Mouse (Mus musculus) right cerebral cortex, postnatal 10 days (tissue): Measurements from ENCODE around the gene Gpr156.
A peak's percentile ranks its signal among the peaks of the same experiment; 100 is the strongest.
"Not testable (repeated sequence)": the region's sequence is repeated elsewhere in the genome, so short reads cannot be mapped to it uniquely, and the experiment has no call there.

Experiments used
- DNase-seq, 2 experiments: peaks; one replicate each; pipeline ENCODE4 v3.0.0; 2021; ENCODE audit warnings: low spot score in 2 of 2

The Gpr156 gene

DNA sequence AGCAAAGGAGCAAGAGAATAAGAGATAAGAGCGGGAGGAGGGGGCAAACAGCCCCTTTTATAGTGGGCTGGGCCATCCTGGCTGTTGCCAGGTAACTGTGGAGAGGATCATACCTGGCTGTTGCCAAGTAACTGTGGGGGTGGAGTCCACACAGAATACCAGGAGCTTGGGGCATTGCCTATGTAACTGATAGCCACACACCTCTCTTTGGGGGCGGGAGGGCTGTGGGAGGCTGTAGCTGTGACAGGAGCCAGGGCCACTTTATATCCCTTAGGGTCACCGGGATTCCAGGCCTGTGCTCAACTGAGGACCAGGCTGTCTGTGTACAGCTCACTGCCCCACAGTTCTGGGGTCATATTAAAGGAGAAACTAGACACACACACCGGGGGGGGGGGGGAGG lies 40.5 kb downstream of the Gpr156 start:
- DNase-seq: no peak

DNA sequence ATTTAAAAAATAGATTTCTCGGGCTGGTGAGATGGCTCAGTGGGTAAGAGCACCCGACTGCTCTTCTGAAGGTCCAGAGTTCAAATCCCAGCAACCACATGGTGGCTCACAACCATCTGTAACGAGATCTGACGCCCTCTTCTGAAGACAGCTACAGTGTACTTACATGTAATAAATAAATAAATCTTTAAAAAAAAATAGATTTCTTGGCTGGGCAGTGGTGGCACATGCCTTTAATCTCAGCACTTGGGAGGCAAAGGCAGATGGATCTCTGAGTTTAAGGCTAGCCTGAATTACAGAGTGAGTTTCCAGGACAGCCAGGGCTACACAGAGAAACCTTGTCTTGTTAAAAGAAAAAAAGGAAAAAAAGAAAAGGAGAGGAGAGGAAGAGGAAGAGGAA lies 46.4 kb downstream of the Gpr156 start:
- not testable (repeated sequence) for DNase-seq

DNA sequence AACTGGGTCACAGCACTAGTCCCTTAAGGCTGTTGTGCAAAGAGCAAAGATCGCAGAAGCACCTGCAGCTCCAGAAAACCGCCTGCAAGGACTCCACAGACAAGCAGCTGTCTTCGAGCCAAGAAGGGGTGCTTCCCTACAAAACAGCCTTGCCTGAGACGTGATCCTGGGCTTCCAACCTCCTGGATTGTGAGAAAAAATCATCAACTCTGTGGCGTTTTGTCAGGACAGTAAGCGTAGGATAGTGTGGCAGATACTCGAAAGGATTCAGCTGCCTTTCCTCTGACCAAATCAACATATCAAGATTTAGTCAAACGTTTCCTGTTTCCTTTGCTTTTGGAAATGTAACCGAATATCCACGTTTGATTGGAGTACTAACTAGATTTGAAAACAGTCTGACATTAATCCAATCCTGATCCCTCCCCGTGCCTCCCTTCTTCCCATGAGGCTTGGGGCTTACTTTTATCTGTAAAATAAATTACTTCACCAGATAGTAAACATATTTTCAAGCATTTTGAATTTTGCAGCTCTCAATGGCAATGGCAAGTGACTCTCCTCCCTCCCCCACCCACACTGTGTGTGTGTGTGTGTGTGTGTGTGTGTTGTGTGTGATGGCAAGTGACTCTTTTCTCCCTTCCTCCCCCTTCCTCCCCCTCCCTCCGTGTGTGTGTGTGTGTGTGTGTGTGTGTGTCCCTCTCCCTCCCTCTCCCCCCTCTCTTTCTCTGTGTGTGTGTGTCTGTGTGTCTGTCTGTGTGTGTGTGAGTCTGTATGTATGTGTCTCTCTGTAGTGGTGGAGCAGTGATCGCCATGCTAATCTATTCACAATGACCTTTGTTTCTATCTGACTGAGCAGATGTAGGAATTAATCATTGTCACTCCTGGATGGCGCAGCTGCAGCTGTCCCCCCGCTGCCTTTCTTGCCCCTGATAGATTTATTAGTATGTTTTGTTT lies 47.3 kb downstream of the Gpr156 start:
- no peak for DNase-seq

- no peak for DNase-seq
Observed at GRCm38 (mm10) chr16:37964380-37965070, 48.2 kb downstream of the Gpr156 start.

DNA sequence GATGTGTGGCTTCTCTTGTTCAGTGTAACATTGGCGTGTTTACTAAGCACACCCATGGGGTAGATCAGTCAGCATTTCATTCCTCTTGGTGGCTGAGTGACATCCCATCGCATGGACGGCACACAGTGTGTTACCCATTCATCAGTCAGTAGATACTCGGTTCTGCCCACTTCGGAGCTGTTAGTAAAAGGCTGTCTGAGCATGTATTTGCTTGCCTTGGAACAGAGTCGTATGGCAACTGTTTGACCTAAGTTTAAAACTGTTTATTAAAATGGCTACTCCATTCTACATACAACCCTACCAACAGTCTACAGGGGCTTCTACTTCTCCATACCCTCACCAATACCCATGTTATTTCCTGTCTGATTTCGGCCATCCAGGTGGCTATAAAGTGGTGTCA lies 50.6 kb downstream of the Gpr156 start:
- no peak for DNase-seq

DNA sequence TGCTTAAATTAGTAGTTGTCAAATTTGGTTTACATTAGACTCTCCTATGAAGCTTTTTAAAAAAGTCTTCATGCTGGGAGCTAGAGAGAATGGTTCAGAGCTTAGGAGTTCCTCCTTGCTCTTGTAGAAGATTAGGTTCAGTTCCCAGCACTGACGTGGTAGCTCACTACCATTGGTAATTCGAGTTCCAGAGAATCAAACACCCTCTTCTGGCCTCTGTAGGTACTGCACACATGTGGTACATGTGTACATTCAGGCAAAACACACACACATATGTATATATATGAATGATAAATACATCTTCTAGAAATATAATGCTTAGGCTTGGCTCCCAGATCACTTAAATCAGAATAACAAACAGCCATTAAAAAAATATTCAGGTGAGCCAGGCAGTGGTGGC lies 51.1 kb downstream of the Gpr156 start:
- no peak for DNase-seq

GRCm38 (mm10) chr16:37971522-37971921 lies 55.2 kb downstream of the Gpr156 start:
- no peak for DNase-seq

DNA sequence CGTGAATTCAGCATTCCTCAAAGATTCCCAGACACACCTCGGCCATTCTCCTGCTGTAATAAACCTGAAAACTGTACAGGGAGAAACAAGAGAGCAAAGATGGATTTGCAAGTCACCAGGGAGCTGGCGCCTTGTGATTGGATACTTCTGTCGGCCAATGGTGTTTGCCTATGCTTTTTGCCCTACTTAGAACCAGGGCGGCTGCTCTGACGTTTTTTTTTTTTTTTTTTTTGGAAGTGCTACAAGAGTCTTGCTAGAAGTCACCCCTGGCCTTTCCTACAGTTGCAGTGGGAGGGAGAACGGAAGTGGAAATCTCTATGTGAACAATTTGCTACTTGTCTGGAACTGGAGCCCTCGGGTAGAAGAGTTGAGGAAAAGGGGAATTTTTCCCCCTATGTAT lies 56.1 kb downstream of the Gpr156 start:
- DNase-seq: no peak

- not testable (repeated sequence) for DNase-seq
Observed at GRCm38 (mm10) chr16:37973239-37973638, 56.9 kb downstream of the Gpr156 start.

- peak; percentile 78 to 86 for DNase-seq
Observed at GRCm38 (mm10) chr16:37973855-37974519, 57.7 kb downstream of the Gpr156 start.

DNA sequence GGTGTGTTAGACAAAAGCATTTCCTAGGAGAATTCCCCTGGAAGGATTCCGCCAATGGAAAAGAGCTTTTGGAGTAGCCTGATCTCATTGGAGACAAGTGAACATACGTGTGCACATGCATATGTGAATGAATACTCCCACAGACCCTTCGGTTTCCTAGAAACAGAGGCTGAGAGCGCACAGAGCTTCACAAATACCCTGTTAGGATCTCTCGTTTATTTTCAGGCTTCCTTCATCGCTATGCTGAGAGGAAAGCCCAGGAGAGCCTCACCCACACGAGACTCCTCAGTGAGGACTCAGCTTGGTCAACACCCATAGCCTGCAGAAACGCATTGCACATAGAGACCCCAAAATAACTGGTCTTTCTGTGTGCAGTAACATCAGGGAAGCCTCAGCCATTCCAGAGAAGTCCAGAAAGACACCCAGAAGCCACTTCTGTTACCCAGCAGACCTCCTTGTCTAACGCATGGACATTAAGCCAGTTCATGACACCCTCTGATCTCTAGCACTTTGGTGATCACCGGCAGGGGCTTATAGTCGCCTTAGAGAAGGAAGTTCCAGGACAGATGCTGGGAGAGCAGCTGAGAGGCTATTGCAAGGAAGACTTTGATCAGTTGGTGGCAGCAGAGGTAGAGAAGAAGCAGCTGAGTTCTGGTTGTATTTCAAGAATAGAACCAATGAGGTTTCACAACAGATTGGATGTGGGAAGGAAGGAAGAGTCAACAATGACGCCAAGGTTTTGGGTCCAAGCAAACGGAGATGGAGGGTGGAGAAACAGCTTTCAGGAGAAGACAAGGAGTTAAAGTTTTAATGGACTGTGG lies 58.4 kb downstream of the Gpr156 start:
- peak; percentile 76 to 86 for DNase-seq

DNA sequence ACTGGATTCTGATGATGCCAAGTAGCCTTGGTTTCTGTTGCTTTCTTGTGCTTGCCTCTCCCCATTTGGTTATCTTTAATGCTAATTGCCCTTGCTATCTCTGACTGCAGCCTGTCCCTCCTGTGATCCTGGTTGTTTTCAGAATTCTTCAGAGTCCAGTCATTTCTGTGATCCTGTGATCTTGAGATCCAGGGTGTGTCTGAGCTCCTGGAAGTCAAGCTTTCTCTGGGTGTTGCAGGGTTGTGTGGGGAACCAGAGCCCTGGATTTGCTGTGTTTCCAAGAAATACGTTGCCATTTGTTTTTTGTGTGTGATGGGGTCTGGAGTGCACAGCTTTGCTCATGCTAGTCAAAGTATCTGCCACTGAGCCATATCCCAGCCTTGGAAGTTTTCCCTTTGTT lies 65.6 kb downstream of the Gpr156 start:
- DNase-seq: no peak

GRCm38 (mm10) chr16:37988211-37988865 lies 72.0 kb downstream of the Gpr156 start:
- peak; percentile 55 to 72 for DNase-seq

DNA sequence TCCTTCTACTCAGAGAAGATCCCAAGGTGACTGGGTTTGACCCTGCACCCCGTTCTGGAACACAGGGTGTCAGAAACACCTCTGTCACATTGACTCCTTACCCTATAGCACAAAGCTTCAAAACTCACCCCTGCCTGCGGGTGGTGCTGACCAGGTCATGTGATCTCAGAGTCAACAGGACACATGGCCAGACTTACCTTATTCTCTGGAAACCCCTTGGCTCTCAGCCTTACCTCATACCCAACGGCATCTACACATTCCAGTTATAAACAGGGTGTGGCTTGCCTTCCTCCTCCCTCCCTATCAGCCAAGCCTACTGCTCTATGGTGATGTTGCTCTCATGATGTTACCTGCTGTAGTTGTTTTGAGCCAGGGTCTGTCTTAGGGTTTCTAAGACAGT lies 73.5 kb downstream of the Gpr156 start:
- DNase-seq: no peak

GRCm38 (mm10) chr16:37990553-37991344 lies 74.5 kb downstream of the Gpr156 start:
- DNase-seq: peak; percentile 48 to 59

DNA sequence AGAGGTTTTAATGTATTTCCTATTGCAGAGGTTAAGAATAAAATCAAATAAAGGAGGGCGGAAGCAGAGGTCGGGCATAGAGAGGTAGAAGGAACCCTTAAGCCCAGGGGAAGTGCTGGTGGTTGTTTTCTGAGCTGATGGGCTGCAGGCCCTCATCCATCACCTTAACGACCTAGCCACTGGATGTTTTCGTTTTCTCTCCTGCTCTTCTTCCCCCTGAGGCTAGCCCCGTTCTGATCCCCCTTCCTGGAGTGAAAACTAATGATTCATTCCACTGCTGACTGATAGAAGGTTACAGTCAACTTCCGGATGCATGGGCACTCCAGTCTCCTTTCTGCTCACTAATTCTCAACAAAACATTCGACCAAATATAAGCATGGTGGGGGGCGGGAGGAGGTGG lies 76.5 kb downstream of the Gpr156 start:
- no peak for DNase-seq

- peak; percentile 72 to 80 for DNase-seq
Observed at GRCm38 (mm10) chr16:37994647-37995046, 78.4 kb downstream of the Gpr156 start.

DNA sequence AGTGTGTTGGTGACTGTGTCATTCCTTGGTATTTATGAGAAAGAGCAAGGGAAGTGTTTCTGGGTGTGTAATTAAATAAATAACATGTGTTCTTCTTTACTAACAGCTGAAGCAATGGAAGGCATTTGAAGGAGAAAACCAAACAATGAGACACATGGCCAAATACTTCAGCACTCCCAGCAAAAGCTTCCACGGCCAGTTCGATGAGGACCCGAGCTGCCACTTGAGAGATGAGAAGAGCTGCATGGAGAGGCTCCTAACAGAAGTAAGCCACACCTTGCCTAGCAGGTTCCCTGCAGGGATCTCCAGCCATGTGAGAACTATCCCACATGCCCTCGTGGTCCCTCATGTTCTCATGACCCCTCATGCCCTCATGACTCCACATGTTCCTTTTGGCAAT lies 81.5 kb downstream of the Gpr156 start:
- no peak for DNase-seq

DNA sequence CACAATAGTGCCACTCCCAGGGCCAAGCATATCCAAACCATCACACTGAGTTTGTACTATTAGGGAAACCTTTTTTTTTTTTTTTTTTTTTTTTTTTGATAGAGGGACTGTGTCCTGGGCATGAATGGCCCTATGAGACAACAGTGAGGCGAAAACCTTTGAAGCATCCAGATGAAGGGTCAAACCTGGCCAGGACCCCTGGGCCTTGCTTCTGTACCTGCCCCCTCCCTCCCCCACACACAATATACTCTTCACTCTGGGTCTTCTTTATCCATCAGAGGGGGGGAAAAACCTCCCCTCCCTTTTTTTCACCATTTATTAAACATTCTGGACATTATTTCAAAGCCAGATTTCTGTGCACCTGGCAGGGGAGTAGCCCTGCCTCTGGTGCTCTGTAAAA lies 83.5 kb downstream of the Gpr156 start:
- no peak for DNase-seq

- peak; percentile 39 to 42 for DNase-seq
Observed at GRCm38 (mm10) chr16:38000178-38000577, 83.9 kb downstream of the Gpr156 start.
